Mouse (Mus musculus): ENCODE results near the gene Flnc.

The Flnc gene

DNA sequence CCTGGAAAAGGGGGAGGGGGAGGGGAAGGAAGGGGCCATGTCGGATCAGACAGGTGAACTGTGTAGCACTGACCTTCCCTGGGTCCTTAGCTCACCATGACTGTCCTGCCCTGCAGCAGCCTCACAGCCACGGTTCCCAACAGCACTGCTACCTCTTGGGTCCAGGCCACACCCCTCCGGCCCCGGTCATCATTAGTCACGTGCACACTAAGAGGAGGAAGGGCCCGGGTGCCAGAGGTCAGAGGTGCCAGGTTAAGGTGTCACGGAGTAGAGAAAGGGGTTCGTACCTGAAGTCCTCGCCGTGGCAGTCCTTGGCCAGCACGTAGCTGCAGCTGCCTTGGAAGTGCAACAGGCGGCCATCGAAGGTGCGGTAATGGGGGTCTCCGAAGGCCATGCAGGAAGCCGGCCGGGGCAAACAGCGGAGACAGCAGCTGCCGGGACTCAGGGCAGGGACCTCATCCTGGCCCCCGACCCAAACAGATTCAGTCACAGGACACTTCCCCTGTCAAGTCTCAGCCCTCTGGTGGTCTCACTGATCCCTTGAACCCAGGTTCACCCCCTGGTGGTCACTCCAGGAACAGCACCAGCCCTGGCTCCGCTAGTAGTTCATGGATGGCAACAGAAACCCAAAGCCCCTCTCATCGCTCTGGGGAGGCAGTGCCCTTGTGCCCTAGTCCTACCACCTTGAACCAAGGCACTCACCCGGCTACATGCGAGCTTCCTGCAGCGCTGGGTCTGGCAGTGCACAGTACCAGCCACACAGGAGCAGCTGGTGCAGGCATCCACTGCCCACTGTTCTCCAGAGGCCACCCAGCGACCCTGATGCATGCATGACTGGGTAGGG lies 51.9 kb downstream of the Flnc start:
- DNase-seq (ENCODE audit: low spot score): no peak

DNA sequence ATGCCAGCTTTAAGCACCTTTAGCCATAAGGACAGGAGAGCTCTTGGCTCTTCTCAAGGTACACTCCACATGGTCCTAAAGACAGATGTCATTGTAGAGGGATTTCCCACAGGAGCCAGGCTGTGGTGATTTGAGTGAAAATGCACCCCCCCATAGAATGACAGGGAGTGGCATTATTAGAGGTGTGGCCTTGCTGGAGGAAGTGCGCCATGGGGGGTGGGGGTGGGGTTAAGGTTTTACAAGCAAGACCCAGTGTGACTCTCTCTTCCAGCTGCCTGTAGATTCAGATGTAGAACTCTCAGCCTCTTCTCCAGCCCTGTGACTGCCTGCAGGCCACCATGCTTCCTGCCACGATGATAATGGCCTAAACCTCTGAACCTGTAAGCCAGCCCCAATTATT lies 52.9 kb downstream of the Flnc start:
- DNase-seq (ENCODE audit: low spot score): no peak

DNA sequence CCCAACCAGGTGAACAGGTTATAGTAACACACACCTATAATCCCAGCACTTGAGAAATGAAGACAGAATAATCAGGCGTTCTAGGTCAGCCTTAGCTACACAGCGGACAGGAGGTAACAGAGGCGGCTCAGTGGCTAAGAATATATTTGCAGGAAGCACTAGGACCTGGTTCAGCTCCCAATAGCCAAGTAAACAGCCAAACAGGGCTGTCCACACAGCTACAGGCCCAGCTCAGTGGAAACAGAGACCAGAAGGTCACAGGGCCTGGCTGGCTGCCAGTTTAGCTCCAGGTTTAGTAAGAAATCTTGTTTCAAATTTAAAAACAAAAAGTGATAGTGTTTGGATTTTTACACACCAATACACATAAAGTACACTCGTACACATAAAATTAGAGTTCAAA lies 61.0 kb downstream of the Flnc start:
- no peak for DNase-seq (ENCODE audit: low spot score)

DNA sequence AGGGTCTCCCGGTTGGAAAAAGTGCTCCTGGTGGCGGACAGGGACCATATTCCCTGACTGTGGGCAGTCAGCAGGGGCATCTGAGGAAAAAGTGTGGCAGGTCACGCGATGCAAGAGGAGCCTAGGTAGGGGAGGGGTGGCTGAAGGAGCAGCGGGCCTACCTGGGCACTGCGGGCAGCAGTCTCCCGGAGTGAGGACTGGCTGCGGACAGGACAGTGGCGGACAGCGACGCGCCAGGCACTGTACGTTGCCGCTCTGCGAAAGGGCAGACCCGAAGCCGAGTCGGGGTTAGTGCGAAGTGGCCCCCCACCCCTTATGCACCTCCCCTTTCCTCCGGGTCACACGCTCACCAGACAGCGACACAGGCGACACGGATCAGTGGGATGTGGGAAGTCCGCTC lies 63.2 kb downstream of the Flnc start:
- DNase-seq (ENCODE audit: low spot score): no peak

- no peak for DNase-seq (ENCODE audit: low spot score)
Measured at GRCm38 (mm10) chr6:29497791-29498190, 64.7 kb downstream of the Flnc start.

- no peak for DNase-seq (ENCODE audit: low spot score)
Measured at GRCm38 (mm10) chr6:29500177-29500576, 67.1 kb downstream of the Flnc start.

- DNase-seq (ENCODE audit: low spot score): no peak
Measured at GRCm38 (mm10) chr6:29500810-29501209, 67.8 kb downstream of the Flnc start.

- DNase-seq (ENCODE audit: low spot score): no peak
Measured at GRCm38 (mm10) chr6:29501599-29501998, 68.5 kb downstream of the Flnc start.

DNA sequence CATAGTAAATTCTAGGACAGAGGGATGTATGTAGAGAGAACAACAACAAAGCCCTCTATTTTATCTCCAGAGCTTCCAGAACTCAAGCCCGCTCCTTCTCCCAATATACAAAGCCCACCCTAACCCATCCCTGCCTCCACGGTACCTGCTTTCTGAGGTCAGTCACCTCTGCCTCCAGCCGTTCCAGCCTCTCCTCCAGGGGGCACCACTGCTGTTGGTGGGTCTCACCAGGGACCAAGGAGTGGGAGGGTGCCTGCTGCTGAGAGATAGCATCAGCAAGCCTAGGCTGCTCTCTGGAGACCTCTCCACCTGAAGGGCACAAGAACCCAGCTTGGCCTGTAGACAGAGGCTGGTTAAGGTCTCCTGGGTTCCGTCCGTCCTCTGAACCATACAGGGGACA lies 72.4 kb downstream of the Flnc start:
- no peak for DNase-seq (ENCODE audit: low spot score)

GRCm38 (mm10) chr6:29506834-29507233 lies 73.8 kb downstream of the Flnc start:
- no peak for DNase-seq (ENCODE audit: low spot score)

DNA sequence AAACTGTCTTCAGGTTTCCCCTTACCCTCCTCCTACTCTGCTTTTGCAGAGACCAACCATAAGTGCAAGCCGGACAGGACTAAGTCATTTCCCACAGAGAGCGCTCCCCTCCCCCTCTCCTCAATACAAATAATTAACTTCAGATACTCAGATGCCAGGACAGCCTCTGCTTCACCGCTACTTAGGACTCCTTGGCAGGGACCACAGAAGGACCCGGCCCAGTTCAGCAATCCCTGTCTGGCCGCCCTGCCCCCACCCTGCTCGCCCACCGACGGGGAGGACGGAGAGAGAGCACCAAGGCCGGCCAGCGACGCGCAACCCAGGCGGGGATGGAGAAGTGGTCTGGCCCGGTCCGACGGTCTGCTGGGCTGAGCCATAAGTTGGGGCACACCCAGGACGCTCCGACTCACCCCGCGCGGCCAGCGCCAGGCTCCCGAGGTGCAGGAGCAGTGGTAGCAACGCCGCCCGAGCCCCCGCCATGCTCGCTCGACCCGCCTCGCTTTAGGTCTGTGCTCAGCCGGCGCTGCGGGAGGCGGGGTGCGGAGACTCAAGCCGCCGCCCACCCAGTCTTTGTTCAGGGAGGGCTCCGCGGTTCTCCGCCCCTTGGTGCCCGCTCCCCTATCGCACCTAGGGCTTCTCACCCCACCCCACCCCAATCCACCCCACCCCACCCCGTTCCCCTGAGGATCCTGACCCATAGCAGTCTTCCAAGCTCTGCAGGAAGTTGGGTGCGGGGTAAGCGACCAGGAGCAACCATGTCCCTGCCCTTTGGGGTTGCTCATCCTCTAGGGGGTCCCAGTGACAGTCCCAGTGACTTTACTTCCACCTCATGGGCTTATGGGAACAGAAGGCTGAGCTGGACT lies 74.6 kb downstream of the Flnc start, which contains the start of gene Kcp:
Gene Kcp, minus strand, starts transcription at position 506 of the 863 bp plus-strand sequence.
- DNase-seq (ENCODE audit: low spot score): no peak

DNA sequence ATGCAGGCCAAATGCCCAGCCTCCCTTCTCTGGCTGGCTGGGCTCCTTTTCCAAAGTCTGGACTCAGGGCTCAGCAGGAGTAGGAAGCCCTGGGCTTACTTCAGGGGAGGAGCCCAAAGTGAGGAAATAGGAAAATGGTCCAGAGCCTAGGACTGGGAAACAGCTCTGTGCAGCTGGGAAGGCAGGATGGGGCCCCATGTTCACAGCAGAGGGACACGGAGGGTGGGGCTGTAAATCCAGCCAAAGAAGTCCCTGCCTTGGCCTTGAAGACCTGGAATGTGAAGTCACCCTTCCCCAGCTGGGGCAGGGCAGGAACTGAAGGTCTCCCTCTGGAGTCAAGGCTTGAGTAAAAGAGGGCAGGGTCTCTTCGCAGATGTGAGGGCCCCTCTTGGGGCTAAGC lies 76.0 kb downstream of the Flnc start:
- DNase-seq (ENCODE audit: low spot score): no peak

Data from ovary, adult 18-20 months (tissue).